Mouse (Mus musculus) telencephalon, adult 2 months (tissue): ENCODE results near the gene Efcab5.

Experiments used
- DNase-seq: peaks from one replicate; pipeline ENCODE4 v3.0.0-alpha.2; 2011; ENCODE audit warnings: low read depth, low spot score

Gene Efcab5

GRCm38 (mm10) chr11:77188868-77189267 is at the start of gene Efcab5:
Gene Efcab5, minus strand, starts transcription at chr11:77188968.
- DNase-seq, result no peak

DNA sequence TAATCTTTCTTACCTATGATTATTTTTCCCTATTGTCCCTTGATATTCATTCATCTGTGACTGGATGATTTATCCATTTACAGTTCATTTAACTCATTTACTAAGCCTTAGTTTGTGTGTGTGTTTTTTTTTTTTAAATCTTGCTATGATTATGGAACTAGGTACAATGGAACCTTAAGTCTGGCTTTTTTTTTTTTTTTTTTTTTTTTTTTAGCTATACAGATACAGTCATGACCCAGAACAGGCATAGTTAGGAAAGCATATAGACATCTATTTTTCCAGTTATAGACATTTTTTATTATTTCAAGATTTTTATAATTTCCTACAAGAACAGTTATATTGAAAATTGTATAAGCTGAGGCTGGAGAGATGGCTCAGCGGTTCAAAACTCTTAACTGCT is 46.5 kb upstream of the Efcab5 start:
- DNase-seq, result no peak

GRCm38 (mm10) chr11:77231514-77231913 is 42.7 kb upstream of the Efcab5 start:
- DNase-seq, result no peak

DNA sequence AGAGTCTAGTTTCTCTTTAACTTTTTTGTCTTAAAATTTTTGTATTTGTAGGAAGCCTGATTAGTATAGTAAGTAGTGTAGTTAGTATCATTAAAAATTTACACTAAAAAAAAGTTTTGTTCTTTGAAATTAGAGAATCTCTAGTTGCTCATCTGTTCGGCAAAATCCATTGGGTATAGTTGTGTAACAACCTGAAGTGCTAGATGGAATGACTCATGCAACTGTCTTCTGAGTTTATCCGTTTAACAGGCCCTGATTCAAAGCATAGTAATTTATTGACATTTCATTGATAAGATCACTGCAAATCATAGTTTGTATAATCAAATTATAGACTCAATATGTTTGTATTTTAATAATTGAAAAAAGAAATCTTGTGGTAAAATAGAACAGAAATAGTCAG is 42.0 kb upstream of the Efcab5 start:
- no peak for DNase-seq

DNA sequence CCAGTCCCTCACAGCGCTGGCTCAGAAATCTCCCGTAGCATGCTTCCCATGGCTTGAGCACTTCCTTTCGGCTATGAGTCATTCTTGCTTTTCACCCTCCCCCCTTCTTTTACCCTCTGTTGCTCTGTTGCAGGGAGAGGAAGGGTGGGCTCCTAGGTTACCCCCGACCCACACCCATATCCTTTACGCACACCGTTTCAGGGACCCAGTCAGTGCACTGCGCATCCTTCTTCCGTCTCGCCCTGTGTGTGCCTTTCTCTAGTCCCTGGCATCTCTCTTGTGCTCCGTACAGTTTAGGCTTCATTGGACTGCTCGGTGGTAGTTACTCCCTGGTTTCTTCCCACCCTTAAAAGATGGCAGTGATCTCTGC is 28.0 kb upstream of the Efcab5 start:
- DNase-seq, result peak; percentile 34

DNA sequence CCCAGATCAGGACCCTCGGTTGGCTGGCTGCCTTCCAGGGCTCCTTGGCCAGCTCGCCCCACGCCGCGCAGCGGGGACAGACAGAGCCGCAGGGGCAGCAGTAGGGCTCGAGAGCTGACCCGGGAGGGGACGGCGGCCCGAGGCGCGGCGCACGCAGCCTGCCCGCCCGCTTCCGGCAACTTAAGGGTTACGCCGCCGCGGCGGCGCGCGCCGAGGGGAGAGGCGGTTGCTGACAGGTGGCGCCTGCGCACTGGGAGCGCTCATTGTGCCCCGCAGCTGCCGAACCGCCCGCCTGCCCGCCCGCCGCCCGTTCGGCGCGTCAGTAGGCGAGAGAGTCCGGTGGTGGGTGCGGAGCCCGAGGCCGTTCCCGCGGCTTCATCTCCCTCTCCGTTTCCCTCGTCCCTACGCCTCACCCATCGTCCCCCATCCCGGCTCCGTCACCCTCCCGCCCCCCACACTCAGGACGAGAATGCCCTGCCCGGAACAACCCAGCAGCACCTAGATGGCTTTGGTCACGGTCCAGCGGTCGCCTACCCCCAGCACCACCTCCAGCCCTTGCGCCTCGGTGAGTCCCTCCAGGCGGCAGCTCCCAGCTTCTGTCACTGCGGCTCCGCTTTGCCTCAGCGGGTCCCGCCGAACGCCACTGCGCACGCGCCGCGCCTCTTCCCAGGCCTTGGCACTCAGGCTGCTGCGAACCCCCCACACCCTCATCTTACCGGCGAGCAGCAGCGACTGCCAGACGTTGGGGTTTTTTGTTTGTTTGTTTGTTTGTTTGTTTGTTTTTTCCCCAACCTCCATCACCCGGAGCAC is 27.4 kb upstream of the Efcab5 start, which contains the start of gene Ssh2:
Gene Ssh2, plus strand, starts transcription at position 337 of the 810 bp plus-strand sequence.
- peak; percentile 71 for DNase-seq

DNA sequence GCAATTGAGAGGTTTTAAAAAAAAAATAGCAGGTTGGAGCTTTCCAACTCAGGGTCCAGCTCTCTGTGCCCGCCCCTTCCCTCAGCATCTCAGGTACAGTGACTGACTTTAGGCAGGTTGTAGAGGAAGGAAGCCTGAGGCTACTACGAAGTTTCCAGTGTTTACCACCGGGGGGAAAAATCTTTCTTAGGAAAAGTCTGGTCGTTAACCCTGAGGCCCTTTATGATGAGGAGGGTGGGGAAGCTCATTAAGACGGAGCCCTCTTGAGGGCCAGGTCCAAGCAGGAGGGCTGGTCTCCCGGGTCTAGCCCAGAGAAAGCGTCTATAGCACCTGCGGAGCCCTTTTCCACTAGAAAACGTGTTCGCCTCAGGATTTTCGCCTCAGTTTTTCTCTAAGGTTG is 26.7 kb upstream of the Efcab5 start:
- DNase-seq, result peak; percentile 3

DNA sequence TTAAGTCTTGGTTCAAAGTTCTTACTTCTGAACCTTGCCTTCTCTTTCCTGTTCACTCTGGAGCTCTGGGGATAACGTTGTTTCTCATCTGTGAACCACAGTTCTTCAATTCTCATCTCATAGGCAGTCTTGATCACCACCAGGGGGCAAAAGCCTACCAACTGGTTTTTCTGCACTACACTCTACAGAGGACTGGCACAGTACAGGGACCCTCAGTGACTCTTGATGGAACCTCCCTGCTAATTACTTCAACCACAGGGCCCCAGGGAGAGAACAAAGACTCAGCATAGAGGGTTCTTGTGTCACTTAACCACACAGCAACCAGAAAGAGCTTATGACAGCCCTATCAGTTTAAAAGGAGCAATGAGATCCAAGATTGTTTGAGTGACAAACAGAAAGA is 26.0 kb upstream of the Efcab5 start:
- DNase-seq, result peak; percentile 44

GRCm38 (mm10) chr11:77214142-77214692 is 25.4 kb upstream of the Efcab5 start:
- no peak for DNase-seq

GRCm38 (mm10) chr11:77200703-77201102 is 11.9 kb upstream of the Efcab5 start:
- DNase-seq, result no peak

DNA sequence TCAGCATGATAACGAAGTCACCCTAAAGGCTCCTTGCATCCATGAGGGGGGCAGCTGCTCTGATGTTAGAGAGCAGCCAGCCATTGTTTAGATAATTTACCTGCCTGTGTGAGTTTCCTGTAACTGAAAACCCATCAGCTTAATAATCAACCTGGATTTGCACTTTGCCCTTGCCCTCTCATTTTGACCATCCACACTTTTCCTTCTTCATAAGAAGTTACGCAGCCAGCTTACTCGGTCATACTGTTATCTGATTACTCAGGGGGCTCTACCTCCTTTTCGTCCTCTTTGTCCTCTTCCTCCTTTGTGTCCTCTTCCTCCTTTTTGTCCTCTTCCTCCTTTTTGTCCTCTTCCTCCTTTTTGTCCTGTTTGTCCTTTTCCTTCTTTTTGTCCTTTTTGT is 10.9 kb upstream of the Efcab5 start:
- no peak for DNase-seq

DNA sequence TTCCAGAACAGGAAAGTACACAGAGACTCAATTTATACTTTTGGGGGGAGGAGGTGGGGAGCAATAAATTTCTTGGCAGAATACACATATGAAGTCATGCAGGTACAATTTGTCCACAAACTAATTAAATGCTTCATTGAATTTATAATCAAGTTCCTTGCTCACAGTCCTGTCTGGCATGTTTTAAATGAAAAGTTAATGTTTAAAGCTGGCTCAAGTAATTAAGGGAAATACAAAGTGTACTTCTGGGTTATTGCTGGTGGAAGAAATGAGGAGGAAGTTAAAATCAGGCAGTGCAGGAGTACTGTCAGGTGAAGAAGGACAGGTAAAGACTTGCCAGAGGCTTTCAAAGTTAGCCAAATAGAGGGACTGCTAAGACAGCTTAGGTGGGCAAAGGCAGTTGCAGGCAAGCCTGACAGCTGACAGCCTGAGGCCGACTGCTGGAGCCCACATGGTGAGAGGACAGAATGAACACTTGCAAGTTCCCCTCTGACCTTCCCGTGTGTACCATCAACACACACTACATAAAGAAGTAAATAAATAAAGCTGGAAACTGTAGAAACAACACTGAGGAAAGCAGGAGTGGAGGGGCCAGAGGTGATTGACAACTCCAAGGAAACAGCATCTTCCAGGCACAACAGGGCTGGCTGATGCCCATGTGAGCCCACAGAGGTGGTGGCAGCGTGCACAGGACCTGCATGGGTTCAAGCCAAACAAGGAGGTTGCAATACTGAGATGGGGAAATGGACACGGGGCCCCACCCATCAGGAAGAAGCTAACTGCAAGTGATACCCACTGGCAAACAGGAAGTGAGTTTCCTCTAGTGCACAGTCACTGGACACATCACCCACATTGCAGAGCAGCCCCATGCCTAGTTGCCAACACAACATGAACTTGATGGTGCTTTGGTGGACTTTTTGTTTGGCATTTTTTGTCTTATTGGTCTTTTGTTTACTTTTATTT is 7.7 kb upstream of the Efcab5 start:
- DNase-seq, result no peak

GRCm38 (mm10) chr11:77195360-77196109 is 6.8 kb upstream of the Efcab5 start:
- no peak for DNase-seq

GRCm38 (mm10) chr11:77194762-77195161 is 6.0 kb upstream of the Efcab5 start:
- no peak for DNase-seq

- no peak for DNase-seq
Observed at GRCm38 (mm10) chr11:77193941-77194553, 5.3 kb upstream of the Efcab5 start.

GRCm38 (mm10) chr11:77193410-77193809 is 4.6 kb upstream of the Efcab5 start:
- no peak for DNase-seq

- DNase-seq, result no peak
Observed at GRCm38 (mm10) chr11:77184926-77185325, 3.8 kb downstream of the Efcab5 start.

DNA sequence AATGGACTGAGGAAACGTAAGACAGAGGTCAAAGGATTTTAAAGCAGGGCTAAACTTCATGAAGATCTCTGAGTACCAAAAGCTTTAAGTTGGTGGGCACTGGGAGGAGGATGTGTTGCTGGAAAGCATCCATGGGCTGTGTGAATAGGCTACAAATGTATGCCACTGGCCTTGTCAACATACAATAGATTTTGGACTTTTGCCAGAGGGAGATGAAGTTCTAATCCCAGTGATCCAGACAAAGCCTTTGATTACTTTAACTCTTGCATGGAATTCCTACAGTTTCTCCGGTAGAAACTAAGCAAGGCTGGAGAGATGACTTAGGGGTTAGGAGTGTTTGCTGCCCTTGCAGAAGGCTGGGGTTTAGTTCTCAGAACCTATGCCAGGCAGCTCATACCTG is 6.2 kb downstream of the Efcab5 start:
- DNase-seq, result no peak

- no peak for DNase-seq
Observed at GRCm38 (mm10) chr11:77182041-77182440, 6.7 kb downstream of the Efcab5 start.

DNA sequence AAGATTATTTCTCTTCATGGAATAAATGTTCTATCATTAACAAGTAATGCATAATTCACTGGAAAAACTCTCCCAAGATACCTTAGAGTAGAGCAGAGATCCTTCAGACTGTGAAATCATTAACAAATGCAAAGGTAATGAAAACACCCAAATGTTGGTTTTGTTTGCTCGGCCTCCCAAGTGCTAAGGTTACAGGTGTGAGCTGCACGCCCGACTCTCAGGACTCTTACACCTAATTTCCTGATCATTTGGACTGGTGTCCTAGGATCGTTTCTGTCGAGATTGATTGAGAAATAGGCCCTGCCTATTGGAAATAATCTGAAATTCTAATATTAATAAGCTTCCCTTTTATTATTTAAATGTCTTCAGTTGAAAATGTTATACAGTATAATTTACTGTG is 7.2 kb downstream of the Efcab5 start:
- no peak for DNase-seq

GRCm38 (mm10) chr11:77180886-77181285 is 7.9 kb downstream of the Efcab5 start:
- DNase-seq, result peak; percentile 55
